Mouse (Mus musculus) kidney, embryonic 15.5 days (tissue): Measurements from ENCODE around the gene Inafm1. TPM values are rescaled to one million over a fixed set of nuclear protein-coding genes. Genes with fewer than 3 reads are reported as not detected.

Experiments used
- ATAC-seq: fragments of 200-750 bp; cut with Nextera tagmentation; replicated peaks from 2 replicates; pipeline ENCODE4 v1.8.0; 2017; ENCODE audit warnings: moderate TSS enrichment; ENCODE audit not compliant: low FRiP score
- H3K27ac ChIP-seq: fragments of 300-500 bp; sonication (generic); 2 replicates; pipeline ENCODE4 v1.5.1; 2015; ENCODE audit warnings: mild to moderate bottlenecking, inconsistent platforms
- H3K27me3 ChIP-seq: fragments of 300-500 bp; sonication (generic); 2 replicates; pipeline ENCODE4 v1.6.1; 2015; ENCODE audit warnings: inconsistent platforms
- H3K36me3 ChIP-seq: fragments of 300-500 bp; sonication (generic); 2 replicates; pipeline ENCODE4 v1.6.1; 2015; ENCODE audit warnings: inconsistent platforms
- H3K4me1 ChIP-seq: fragments of 300-500 bp; sonication (generic); 2 replicates; pipeline ENCODE4 v1.6.1; 2015; ENCODE audit warnings: inconsistent platforms
- H3K4me2 ChIP-seq: fragments of 300-500 bp; sonication (generic); 2 replicates; pipeline ENCODE4 v1.6.1; 2015; ENCODE audit warnings: moderate library complexity, mild to moderate bottlenecking, inconsistent platforms
- H3K4me3 ChIP-seq: fragments of 300-500 bp; sonication (generic); replicated peaks from 2 replicates; pipeline ENCODE4 v1.5.1; 2015; ENCODE audit warnings: mild to moderate bottlenecking, inconsistent platforms
- H3K9ac ChIP-seq: fragments of 300-500 bp; sonication (generic); 2 replicates; pipeline ENCODE4 v1.6.1; 2015; ENCODE audit warnings: mild to moderate bottlenecking, inconsistent platforms
- H3K9me3 ChIP-seq: fragments of 300-500 bp; sonication (generic); replicated peaks from 2 replicates; pipeline ENCODE4 v1.6.1; 2016; ENCODE audit warnings: inconsistent platforms
- WGBS: fragments of 180-500 bp; shearing (Covaris S2); methylation state at CpG from one replicate; pipeline ENCODE4 v1.1.7; 2015; ENCODE audit warnings: mixed read lengths; 5-methylcytosine and 5-hydroxymethylcytosine counted together
- polyA plus RNA-seq: library from polyadenylated mRNA; unstranded; fragments of >200 nt; fragmentation: Nextera tagmentation; extraction: Ambion mirVana; gene quantifications from 2 replicates; pipeline ENCODE4 v1.2.1, GENCODE M21; 2015

The Inafm1 gene
- polyA plus RNA-seq, 1 experiment from 2014 or later: 19.5 TPM

GRCm38 (mm10) chr7:16296146-16296545 lies 22.7 kb upstream of the Inafm1 start:
- H3K4me3 ChIP-seq: 0 out of 2 replicates have a peak overlapping the region, but pooled peaks have one; percentile 42
- no peak for ATAC-seq
- no peaks in the 10 kb centered on the region for H3K27me3 ChIP-seq
- peak overlapping the region; percentile 98 for H3K4me2 ChIP-seq
- H3K9me3 ChIP-seq: no peaks in the 10 kb centered on the region
- H3K36me3 ChIP-seq: no peaks in the 10 kb centered on the region
- H3K4me1 ChIP-seq: peaks cover 50% of the 10 kb centered on the region
- WGBS: 34% methylated on average over 2 of the region's 2 CpGs
- H3K9ac ChIP-seq: no peak overlapping the region
- H3K27ac ChIP-seq: peak overlapping the region; percentile 94

GRCm38 (mm10) chr7:16295321-16295900 lies 22.0 kb upstream of the Inafm1 start:
- H3K27me3 ChIP-seq: no peaks in the 10 kb centered on the region
- peak overlapping the region; percentile 47 for H3K9ac ChIP-seq
- WGBS: 2% methylated on average over 39 of the region's 41 CpGs
- peak overlapping the region; percentile 98 for H3K4me2 ChIP-seq
- peak overlapping the region; percentile 94 for H3K27ac ChIP-seq
- no peaks in the 10 kb centered on the region for H3K9me3 ChIP-seq
- peak overlapping the region; percentile 54 for H3K4me3 ChIP-seq
- H3K36me3 ChIP-seq: no peaks in the 10 kb centered on the region
- H3K4me1 ChIP-seq: peaks cover 48% of the 10 kb centered on the region
- ATAC-seq: peak; percentile 67

- Histone ChIP-seq H3K9me3 (no peaks in the 10 kb centered on the region), H3K27me3 (no peaks in the 10 kb centered on the region), H3K36me3 (no peaks in the 10 kb centered on the region), H3K4me1 (peaks cover 43% of the 10 kb centered on the region), H3K27ac (peak overlapping the region; percentile 94), H3K9ac (peak overlapping the region; percentile 47), H3K4me2 (peak overlapping the region; percentile 98), H3K4me3 (peak overlapping the region; percentile 54)
- peak; percentile 75 for ATAC-seq
- WGBS: under 1% methylated on average over 23 of the region's 23 CpGs
These were observed 21.4 kb upstream of the Inafm1 start for GRCm38 (mm10) chr7:16294837-16295236.

- Histone ChIP-seq H3K4me1 (peaks cover 38% of the 10 kb centered on the region), H3K4me3 (peak overlapping the region; percentile 54), H3K27me3 (no peaks in the 10 kb centered on the region), H3K36me3 (no peaks in the 10 kb centered on the region), H3K9ac (peak overlapping the region; percentile 47; the same call in 1 of the 2 replicates), H3K4me2 (peak overlapping the region; percentile 98), H3K9me3 (no peaks in the 10 kb centered on the region), H3K27ac (peak overlapping the region; percentile 94)
- 0 out of 2 replicates have a peak, but pooled peaks have one; percentile 42 for ATAC-seq
- WGBS: 22% methylated on average over 4 of the region's 4 CpGs
These were observed 20.9 kb upstream of the Inafm1 start for GRCm38 (mm10) chr7:16294346-16294745.

GRCm38 (mm10) chr7:16287791-16288190 lies 14.4 kb upstream of the Inafm1 start:
- no peak for ATAC-seq

GRCm38 (mm10) chr7:16287016-16287415 lies 13.6 kb upstream of the Inafm1 start:
- ATAC-seq: no peak
- H3K9me3 ChIP-seq: no peaks in the 10 kb centered on the region
- H3K4me1 ChIP-seq: peaks cover 17% of the 10 kb centered on the region
- H3K36me3 ChIP-seq: peaks cover 26% of the 10 kb centered on the region
- H3K9ac ChIP-seq: peak overlapping the region; percentile 81
- peak overlapping the region; percentile 99 for H3K27ac ChIP-seq
- peak overlapping the region; percentile 71 for H3K4me2 ChIP-seq
- H3K4me3 ChIP-seq: peak overlapping the region; percentile 79
- H3K27me3 ChIP-seq: no peaks in the 10 kb centered on the region
- WGBS: 73% methylated on average over 2 of the region's 2 CpGs

More at GRCm38 (mm10) chr7:16287791-16288190, 14.4 kb upstream of the Inafm1 start:
- H3K4me1 ChIP-seq: peaks cover 17% of the 10 kb centered on the region
- H3K27ac ChIP-seq: no peak overlapping the region
- H3K9me3 ChIP-seq: no peaks in the 10 kb centered on the region
- H3K36me3 ChIP-seq: peaks cover 18% of the 10 kb centered on the region
- WGBS: 84% methylated on average over 1 of the region's 1 CpGs
- H3K4me3 ChIP-seq: no peak overlapping the region
- no peak overlapping the region for H3K9ac ChIP-seq
- no peak overlapping the region for H3K4me2 ChIP-seq
- no peaks in the 10 kb centered on the region for H3K27me3 ChIP-seq

GRCm38 (mm10) chr7:16286026-16286961 lies 12.9 kb upstream of the Inafm1 start, which contains the start of gene Ccdc9:
Gene Ccdc9 (minus strand): TSS chr7:16286795.
- Histone ChIP-seq H3K36me3 (peaks cover 33% of the 10 kb centered on the region), H3K4me1 (peaks cover 17% of the 10 kb centered on the region), H3K27ac (peak within 1 kb of the TSS; percentile 99), H3K9ac (peak within 1 kb of the TSS; percentile 81), H3K4me2 (peak within 1 kb of the TSS; percentile 71), H3K27me3 (no peaks in the 10 kb centered on the region), H3K9me3 (no peaks in the 10 kb centered on the region), H3K4me3 (peak within 1 kb of the TSS; percentile 79)
- WGBS: 1% methylated on average over 67 of the region's 70 CpGs
- ATAC-seq: peak; percentile 90

GRCm38 (mm10) chr7:16285450-16286025 lies 12.1 kb upstream of the Inafm1 start:
- Histone ChIP-seq H3K36me3 (peaks cover 41% of the 10 kb centered on the region), H3K9me3 (no peaks in the 10 kb centered on the region), H3K4me3 (peak overlapping the region; percentile 79), H3K27me3 (no peaks in the 10 kb centered on the region), H3K4me1 (peaks cover 17% of the 10 kb centered on the region), H3K9ac (no peak overlapping the region), H3K4me2 (peak overlapping the region; percentile 71), H3K27ac (peak overlapping the region; percentile 99)
- ATAC-seq: peak; percentile 74
- WGBS: 1% methylated on average over 14 of the region's 14 CpGs

GRCm38 (mm10) chr7:16284904-16285303 lies 11.5 kb upstream of the Inafm1 start:
- no peaks in the 10 kb centered on the region for H3K27me3 ChIP-seq
- 65% methylated on average over 9 of the region's 9 CpGs for WGBS
- peaks cover 17% of the 10 kb centered on the region for H3K4me1 ChIP-seq
- H3K9me3 ChIP-seq: no peaks in the 10 kb centered on the region
- peak overlapping the region; percentile 71 for H3K4me2 ChIP-seq
- peak overlapping the region; percentile 99 for H3K27ac ChIP-seq
- no peak for ATAC-seq
- H3K4me3 ChIP-seq: peak overlapping the region; percentile 79
- H3K9ac ChIP-seq: no peak overlapping the region
- peaks cover 47% of the 10 kb centered on the region for H3K36me3 ChIP-seq

- 84% methylated on average over 8 of the region's 8 CpGs for WGBS
- peak overlapping the region; percentile 2; the same call in 1 of the 2 replicates for H3K9ac ChIP-seq
- ATAC-seq: no peak
- H3K4me1 ChIP-seq: peaks cover 17% of the 10 kb centered on the region
- H3K36me3 ChIP-seq: peaks cover 54% of the 10 kb centered on the region
- H3K4me3 ChIP-seq: no peak overlapping the region
- H3K9me3 ChIP-seq: no peaks in the 10 kb centered on the region
- H3K27me3 ChIP-seq: no peaks in the 10 kb centered on the region
- H3K27ac ChIP-seq: no peak overlapping the region
- H3K4me2 ChIP-seq: no peak overlapping the region
These were observed 10.6 kb upstream of the Inafm1 start for GRCm38 (mm10) chr7:16284001-16284400.

- H3K27me3 ChIP-seq: no peaks in the 10 kb centered on the region
- H3K4me3 ChIP-seq: no peak overlapping the region
- H3K4me2 ChIP-seq: no peak overlapping the region
- ATAC-seq: no peak
- peaks cover 71% of the 10 kb centered on the region for H3K36me3 ChIP-seq
- no peak overlapping the region for H3K27ac ChIP-seq
- no peaks in the 10 kb centered on the region for H3K9me3 ChIP-seq
- no peak overlapping the region for H3K9ac ChIP-seq
- 92% methylated on average over 13 of the region's 13 CpGs for WGBS
- H3K4me1 ChIP-seq: peaks cover 17% of the 10 kb centered on the region
These were observed 8.9 kb upstream of the Inafm1 start for GRCm38 (mm10) chr7:16282334-16282733.
